Mouse (Mus musculus): Measurements from ENCODE around the gene Zkscan14. TPM values are rescaled to one million over a fixed set of nuclear protein-coding genes. Genes with fewer than 3 reads are reported as not detected.

Zkscan14 gene
- polyA plus RNA-seq, 1 experiment from 2014 or later: 5.9 TPM

DNA sequence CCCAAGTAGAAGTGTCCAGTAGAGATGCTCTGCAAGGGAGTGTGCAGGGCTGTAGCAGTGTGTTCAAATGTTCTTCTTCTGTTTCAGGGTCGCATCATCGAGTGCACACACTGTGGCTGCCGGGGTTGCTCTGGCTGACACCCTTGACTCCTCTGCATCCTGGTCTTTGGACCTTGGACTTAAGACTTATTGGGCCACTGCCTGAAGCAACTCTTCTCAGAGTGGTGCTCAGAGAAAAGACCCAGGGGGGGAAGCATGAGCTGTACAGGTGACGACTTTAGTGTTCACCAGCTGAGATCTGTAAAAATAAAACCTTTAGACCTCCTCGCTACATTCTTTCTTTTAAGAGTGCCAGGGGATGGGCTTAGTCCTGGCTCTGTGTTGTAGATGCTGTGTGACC is 53.9 kb downstream of the Zkscan14 start:
- no peak for DNase-seq (ENCODE audit: extremely low spot score, low spot score)
- Histone ChIP-seq H3K9me3 (no peaks in the 10 kb centered on the region), H3K27ac (no peak overlapping the region), H3K27me3 (ENCODE audit: poor library complexity, severe bottlenecking) (no peaks in the 10 kb centered on the region), H3K4me1 (no peaks in the 10 kb centered on the region), H3K36me3 (replicated peaks) (peaks cover 100% of the 10 kb centered on the region), H3K4me3 (no peak overlapping the region)
- WGBS: 95% methylated on average over 5 of the region's 5 CpGs

Other genes with a start within 250 kb of the Zkscan14 start
- 12.1 and 13.0 TPM in 2 replicates for gene Smurf1, start 236.0 kb downstream of the Zkscan14 start, polyA plus RNA-seq (2016; fragmentation: Nextera tagmentation; extraction: Ambion mirVana)
- gene Gm4871, start 169.1 kb downstream of the Zkscan14 start, polyA plus RNA-seq (2016; fragmentation: Nextera tagmentation; extraction: Ambion mirVana): not detected in 2 replicates
- gene 1700018F24Rik, start 158.9 kb downstream of the Zkscan14 start, polyA plus RNA-seq (2016; fragmentation: Nextera tagmentation; extraction: Ambion mirVana): not detected in 2 replicates
- 120 and 121 TPM in 2 replicates for gene Arpc1a, start 118.0 kb downstream of the Zkscan14 start, polyA plus RNA-seq (2016; fragmentation: Nextera tagmentation; extraction: Ambion mirVana)
- gene Kpna7, start 117.8 kb downstream of the Zkscan14 start, polyA plus RNA-seq (2016; fragmentation: Nextera tagmentation; extraction: Ambion mirVana): not detected in 2 replicates
- 82.9 and 83.4 TPM in 2 replicates for gene Arpc1b, start 87.7 kb downstream of the Zkscan14 start, polyA plus RNA-seq (2016; fragmentation: Nextera tagmentation; extraction: Ambion mirVana)
- gene Pdap1, start 61.6 kb downstream of the Zkscan14 start, polyA plus RNA-seq (2016; fragmentation: Nextera tagmentation; extraction: Ambion mirVana): 148 and 151 TPM in 2 replicates
- 250 and 253 TPM in 2 replicates for gene Bud31, start 61.5 kb downstream of the Zkscan14 start, polyA plus RNA-seq (2016; fragmentation: Nextera tagmentation; extraction: Ambion mirVana)
- gene Ptcd1, start 34.8 kb downstream of the Zkscan14 start, polyA plus RNA-seq (2016; fragmentation: Nextera tagmentation; extraction: Ambion mirVana): 17.5 and 18.9 TPM in 2 replicates
- 91.4 and 92.5 TPM in 2 replicates for gene Cpsf4, start 34.7 kb downstream of the Zkscan14 start, polyA plus RNA-seq (2016; fragmentation: Nextera tagmentation; extraction: Ambion mirVana)
- gene Atp5j2, start 9.8 kb downstream of the Zkscan14 start, polyA plus RNA-seq (2016; fragmentation: Nextera tagmentation; extraction: Ambion mirVana): 508 and 509 TPM in 2 replicates
- gene Zkscan5, start 2.7 kb upstream of the Zkscan14 start, polyA plus RNA-seq (2016; fragmentation: Nextera tagmentation; extraction: Ambion mirVana): 18.4 and 18.9 TPM in 2 replicates
- 31.0 and 33.8 TPM in 2 replicates for gene Zfp655, start 29.8 kb upstream of the Zkscan14 start, polyA plus RNA-seq (2016; fragmentation: Nextera tagmentation; extraction: Ambion mirVana)
- 0.42 and 0.46 TPM in 2 replicates for gene Zscan25, start 78.6 kb upstream of the Zkscan14 start, polyA plus RNA-seq (2016; fragmentation: Nextera tagmentation; extraction: Ambion mirVana)
- not detected in 2 replicates for gene Cyp3a57, start 143.4 kb upstream of the Zkscan14 start, polyA plus RNA-seq (2016; fragmentation: Nextera tagmentation; extraction: Ambion mirVana)